Mouse (Mus musculus) mesoderm, embryonic 11.5 days (tissue): Measurements from ENCODE around the gene Igsf21.

Source experiments
- DNase-seq: peaks from one replicate; pipeline ENCODE4 v3.0.0-alpha.2; 2012; ENCODE audit warnings: low read depth, low spot score

Gene Igsf21

GRCm38 (mm10) chr4:140237305-140237741 lies 9.3 kb downstream of the Igsf21 start:
- no peak for DNase-seq

- DNase-seq, result no peak
Measured at GRCm38 (mm10) chr4:140235361-140236153, 11.0 kb downstream of the Igsf21 start.

- DNase-seq, result no peak
Measured at GRCm38 (mm10) chr4:140234412-140235205, 12.0 kb downstream of the Igsf21 start.

- DNase-seq, result no peak
Measured at GRCm38 (mm10) chr4:140227837-140228236, 18.7 kb downstream of the Igsf21 start.

GRCm38 (mm10) chr4:140225204-140225603 lies 21.4 kb downstream of the Igsf21 start:
- no peak for DNase-seq

- no peak for DNase-seq
Measured at GRCm38 (mm10) chr4:140224451-140224850, 22.1 kb downstream of the Igsf21 start.

GRCm38 (mm10) chr4:140223067-140223466 lies 23.5 kb downstream of the Igsf21 start:
- DNase-seq, result no peak

GRCm38 (mm10) chr4:140220326-140221093 lies 26.1 kb downstream of the Igsf21 start:
- DNase-seq, result no peak

GRCm38 (mm10) chr4:140218853-140219852 lies 27.4 kb downstream of the Igsf21 start:
- DNase-seq, result peak; percentile 66

GRCm38 (mm10) chr4:140218384-140218783 lies 28.2 kb downstream of the Igsf21 start:
- DNase-seq, result peak; percentile 34

GRCm38 (mm10) chr4:140217934-140218333 lies 28.6 kb downstream of the Igsf21 start:
- DNase-seq, result no peak

- no peak for DNase-seq
Measured at GRCm38 (mm10) chr4:140216096-140216495, 30.5 kb downstream of the Igsf21 start.

- DNase-seq, result no peak
Measured at GRCm38 (mm10) chr4:140215205-140215604, 31.4 kb downstream of the Igsf21 start.

GRCm38 (mm10) chr4:140214406-140214805 lies 32.2 kb downstream of the Igsf21 start:
- DNase-seq, result no peak

GRCm38 (mm10) chr4:140210129-140210890 lies 36.3 kb downstream of the Igsf21 start:
- DNase-seq, result no peak

GRCm38 (mm10) chr4:140205811-140206231 lies 40.8 kb downstream of the Igsf21 start:
- no peak for DNase-seq

- DNase-seq, result no peak
Measured at GRCm38 (mm10) chr4:140204775-140205174, 41.8 kb downstream of the Igsf21 start.

GRCm38 (mm10) chr4:140203696-140204272 lies 42.8 kb downstream of the Igsf21 start:
- no peak for DNase-seq

- DNase-seq, result no peak
Measured at GRCm38 (mm10) chr4:140202196-140202595, 44.4 kb downstream of the Igsf21 start.
